Mouse (Mus musculus) liver, embryonic 12.5 days (tissue): ENCODE measurements at regions not wholly inside any gene's neighbourhood (a gene's known extent, or its start where the extent isn't known, plus 50 kb on each side); places are given as distances from the start of the nearest gene placed in this dataset.

ENCODE experiments used
- ATAC-seq: fragments of 200-750 bp; cut with Nextera tagmentation; 2 replicates; pipeline ENCODE4 v1.8.0; 2017; ENCODE audit warnings: moderate number of reproducible peaks, mild to moderate bottlenecking, moderate library complexity
- H3K27ac ChIP-seq: fragments of 300-500 bp; sonication (generic); 2 replicates; pipeline ENCODE4 v1.5.1; 2016; ENCODE audit warnings: mild to moderate bottlenecking
- H3K27me3 ChIP-seq: fragments of 300-500 bp; sonication (generic); replicated peaks from 2 replicates; pipeline ENCODE4 v1.6.1; 2016; ENCODE audit warnings: mild to moderate bottlenecking, moderate library complexity
- H3K36me3 ChIP-seq: fragments of 300-500 bp; sonication (generic); 2 replicates; pipeline ENCODE4 v1.6.1; 2016; ENCODE audit warnings: mild to moderate bottlenecking, moderate library complexity
- H3K4me1 ChIP-seq: fragments of 300-500 bp; sonication (generic); 2 replicates; pipeline ENCODE4 v1.6.1; 2016
- H3K4me2 ChIP-seq: fragments of 300-500 bp; sonication (generic); 2 replicates; pipeline ENCODE4 v1.6.1; 2016; ENCODE audit warnings: mild to moderate bottlenecking, moderate library complexity
- H3K4me3 ChIP-seq: fragments of 300-500 bp; sonication (generic); 2 replicates; pipeline ENCODE4 v1.5.1; 2016; ENCODE audit warnings: mild to moderate bottlenecking, moderate library complexity
- H3K9ac ChIP-seq: fragments of 300-500 bp; sonication (generic); 2 replicates; pipeline ENCODE4 v1.6.1; 2016; ENCODE audit warnings: mild to moderate bottlenecking, moderate library complexity
- H3K9me3 ChIP-seq: fragments of 300-500 bp; sonication (generic); replicated peaks from 2 replicates; pipeline ENCODE4 v1.6.1; 2016; ENCODE audit warnings: mild to moderate bottlenecking, moderate library complexity
- WGBS: fragments of 180-500 bp; shearing (Covaris S2); methylation state at CpG from one replicate; pipeline ENCODE4 v1.1.7; 2016; ENCODE audit not compliant: insufficient replicate concordance; 5-methylcytosine and 5-hydroxymethylcytosine counted together

- no peak overlapping the region for H3K4me3 ChIP-seq
- 71% methylated on average over 3 of the region's 3 CpGs for WGBS
- no peak for ATAC-seq
- no peaks in the 10 kb centered on the region for H3K36me3 ChIP-seq
- H3K9ac ChIP-seq: no peak overlapping the region
- H3K4me1 ChIP-seq: no peaks in the 10 kb centered on the region
- no peaks in the 10 kb centered on the region for H3K27me3 ChIP-seq
- H3K4me2 ChIP-seq: no peak overlapping the region
- no peaks in the 10 kb centered on the region for H3K9me3 ChIP-seq
- no peak overlapping the region for H3K27ac ChIP-seq
Observed at GRCm38 (mm10) chr1:76083273-76084036, 537.4 kb downstream of the Slc4a3 start.

- Histone ChIP-seq H3K4me1 (no peaks in the 10 kb centered on the region), H3K27ac (no peak overlapping the region), H3K4me2 (no peak overlapping the region), H3K36me3 (no peaks in the 10 kb centered on the region), H3K9me3 (no peaks in the 10 kb centered on the region), H3K4me3 (no peak overlapping the region), H3K9ac (no peak overlapping the region), H3K27me3 (no peaks in the 10 kb centered on the region)
- 63% methylated on average over 5 of the region's 5 CpGs for WGBS
- ATAC-seq: no peak
Observed at GRCm38 (mm10) chr1:76091031-76091430, 545.0 kb downstream of the Slc4a3 start.

- WGBS: 79% methylated on average over 3 of the region's 3 CpGs
Observed at GRCm38 (mm10) chr1:76113281-76113680, 567.2 kb downstream of the Slc4a3 start.

GRCm38 (mm10) chr1:76120840-76121239, 574.8 kb downstream of the Slc4a3 start:
- 67% methylated on average over 4 of the region's 4 CpGs for WGBS
- no peak overlapping the region for H3K4me2 ChIP-seq

More at GRCm38 (mm10) chr1:76113281-76113680, 567.2 kb downstream of the Slc4a3 start:
- Histone ChIP-seq H3K9me3 (no peaks in the 10 kb centered on the region), H3K36me3 (no peaks in the 10 kb centered on the region), H3K4me3 (no peak overlapping the region), H3K27ac (no peak overlapping the region), H3K4me1 (no peaks in the 10 kb centered on the region), H3K27me3 (no peaks in the 10 kb centered on the region), H3K9ac (no peak overlapping the region), H3K4me2 (no peak overlapping the region)
- ATAC-seq: no peak

GRCm38 (mm10) chr1:76130353-76130752, 584.3 kb downstream of the Slc4a3 start:
- no peak for ATAC-seq
- 53% methylated on average over 4 of the region's 4 CpGs for WGBS
- H3K27ac ChIP-seq: no peak overlapping the region

More at GRCm38 (mm10) chr1:76120840-76121239, 574.8 kb downstream of the Slc4a3 start:
- Histone ChIP-seq H3K9ac (no peak overlapping the region), H3K4me1 (no peaks in the 10 kb centered on the region), H3K9me3 (no peaks in the 10 kb centered on the region), H3K27me3 (no peaks in the 10 kb centered on the region), H3K36me3 (no peaks in the 10 kb centered on the region), H3K27ac (no peak overlapping the region), H3K4me3 (no peak overlapping the region)
- ATAC-seq: no peak

GRCm38 (mm10) chr1:76136810-76137209, 590.7 kb downstream of the Slc4a3 start:
- Histone ChIP-seq H3K27ac (no peak overlapping the region), H3K27me3 (no peaks in the 10 kb centered on the region), H3K9me3 (no peaks in the 10 kb centered on the region), H3K4me2 (no peak overlapping the region), H3K4me3 (no peak overlapping the region), H3K9ac (no peak overlapping the region), H3K36me3 (no peaks in the 10 kb centered on the region), H3K4me1 (no peaks in the 10 kb centered on the region)
- WGBS: 68% methylated on average over 1 of the region's 1 CpGs
- no peak for ATAC-seq

More at GRCm38 (mm10) chr1:76130353-76130752, 584.3 kb downstream of the Slc4a3 start:
- H3K4me3 ChIP-seq: no peak overlapping the region
- H3K9me3 ChIP-seq: no peaks in the 10 kb centered on the region
- H3K36me3 ChIP-seq: no peaks in the 10 kb centered on the region
- no peaks in the 10 kb centered on the region for H3K4me1 ChIP-seq
- H3K4me2 ChIP-seq: no peak overlapping the region
- no peaks in the 10 kb centered on the region for H3K27me3 ChIP-seq
- no peak overlapping the region for H3K9ac ChIP-seq

- Histone ChIP-seq H3K4me3 (no peak overlapping the region), H3K36me3 (no peaks in the 10 kb centered on the region), H3K9ac (no peak overlapping the region), H3K27me3 (no peaks in the 10 kb centered on the region), H3K4me2 (no peak overlapping the region), H3K4me1 (no peaks in the 10 kb centered on the region), H3K9me3 (no peaks in the 10 kb centered on the region), H3K27ac (no peak overlapping the region)
- WGBS: 67% methylated on average over 6 of the region's 6 CpGs
- ATAC-seq: no peak
Observed at GRCm38 (mm10) chr1:76137701-76138100, 591.6 kb downstream of the Slc4a3 start.

GRCm38 (mm10) chr1:76143516-76143915, 597.5 kb downstream of the Slc4a3 start:
- Histone ChIP-seq H3K4me3 (no peak overlapping the region), H3K4me1 (no peaks in the 10 kb centered on the region)
- WGBS: 64% methylated on average over 5 of the region's 5 CpGs

GRCm38 (mm10) chr1:76148963-76149362, 602.9 kb downstream of the Slc4a3 start:
- Histone ChIP-seq H3K27me3 (no peaks in the 10 kb centered on the region), H3K27ac (no peak overlapping the region), H3K9me3 (no peaks in the 10 kb centered on the region), H3K36me3 (no peaks in the 10 kb centered on the region), H3K4me1 (no peaks in the 10 kb centered on the region), H3K4me3 (no peak overlapping the region), H3K4me2 (no peak overlapping the region), H3K9ac (no peak overlapping the region)
- 70% methylated on average over 2 of the region's 2 CpGs for WGBS
- no peak for ATAC-seq

More at GRCm38 (mm10) chr1:76143516-76143915, 597.5 kb downstream of the Slc4a3 start:
- H3K9me3 ChIP-seq: no peaks in the 10 kb centered on the region
- ATAC-seq: no peak
- no peak overlapping the region for H3K9ac ChIP-seq
- no peaks in the 10 kb centered on the region for H3K27me3 ChIP-seq
- no peak overlapping the region for H3K4me2 ChIP-seq
- no peak overlapping the region for H3K27ac ChIP-seq
- H3K36me3 ChIP-seq: no peaks in the 10 kb centered on the region

GRCm38 (mm10) chr1:76156291-76156690, 610.2 kb downstream of the Slc4a3 start:
- ATAC-seq: no peak
- no peaks in the 10 kb centered on the region for H3K4me1 ChIP-seq
- 62% methylated on average over 8 of the region's 8 CpGs for whole genome bisulfite sequencing
- no peaks in the 10 kb centered on the region for H3K27me3 ChIP-seq
- no peaks in the 10 kb centered on the region for H3K9me3 ChIP-seq
- H3K36me3 ChIP-seq: no peaks in the 10 kb centered on the region
- no peak overlapping the region for H3K4me2 ChIP-seq
- H3K9ac ChIP-seq: no peak overlapping the region
- H3K4me3 ChIP-seq: no peak overlapping the region
- no peak overlapping the region for H3K27ac ChIP-seq

- Histone ChIP-seq H3K4me3 (no peak overlapping the region), H3K36me3 (no peaks in the 10 kb centered on the region), H3K27me3 (no peaks in the 10 kb centered on the region), H3K4me1 (no peaks in the 10 kb centered on the region), H3K9me3 (no peaks in the 10 kb centered on the region), H3K9ac (no peak overlapping the region), H3K4me2 (no peak overlapping the region), H3K27ac (no peak overlapping the region)
- ATAC-seq: no peak
- WGBS: 33% methylated on average over 2 of the region's 2 CpGs
Observed at GRCm38 (mm10) chr1:76167486-76167885, 621.4 kb downstream of the Slc4a3 start.

- no peak overlapping the region for H3K9ac ChIP-seq
- H3K4me2 ChIP-seq: no peak overlapping the region
- no peaks in the 10 kb centered on the region for H3K9me3 ChIP-seq
- H3K27me3 ChIP-seq: no peaks in the 10 kb centered on the region
- no peaks in the 10 kb centered on the region for H3K4me1 ChIP-seq
- ATAC-seq: no peak
- 71% methylated on average over 3 of the region's 3 CpGs for WGBS
- H3K27ac ChIP-seq: no peak overlapping the region
- H3K36me3 ChIP-seq: no peaks in the 10 kb centered on the region
- no peak overlapping the region for H3K4me3 ChIP-seq
Observed at GRCm38 (mm10) chr1:76181181-76181580, 635.1 kb downstream of the Slc4a3 start.

GRCm38 (mm10) chr1:76194844-76195243, 648.8 kb downstream of the Slc4a3 start:
- Histone ChIP-seq H3K9ac (no peak overlapping the region), H3K9me3 (no peaks in the 10 kb centered on the region), H3K27ac (no peak overlapping the region), H3K36me3 (no peaks in the 10 kb centered on the region), H3K27me3 (no peaks in the 10 kb centered on the region), H3K4me1 (no peaks in the 10 kb centered on the region), H3K4me2 (no peak overlapping the region), H3K4me3 (no peak overlapping the region)
- ATAC-seq: no peak
- 73% methylated on average over 4 of the region's 4 CpGs for WGBS
